Mouse (Mus musculus) naive thymus-derived CD4-positive, alpha-beta T cell, adult 5 months (primary cell): ENCODE results near the gene Ids. TPM values are rescaled to one million over a fixed set of nuclear protein-coding genes. Genes with fewer than 3 reads are reported as not detected.

Source experiments
- polyA plus RNA-seq: library from polyadenylated mRNA; unstranded; fragments of 100-300 nt; shearing (Covaris generic); gene quantifications from one replicate; pipeline ENCODE4 v1.2.1, GENCODE M21; 2017

Gene Ids
- polyA plus RNA-seq, result 29.7 TPM

DNA sequence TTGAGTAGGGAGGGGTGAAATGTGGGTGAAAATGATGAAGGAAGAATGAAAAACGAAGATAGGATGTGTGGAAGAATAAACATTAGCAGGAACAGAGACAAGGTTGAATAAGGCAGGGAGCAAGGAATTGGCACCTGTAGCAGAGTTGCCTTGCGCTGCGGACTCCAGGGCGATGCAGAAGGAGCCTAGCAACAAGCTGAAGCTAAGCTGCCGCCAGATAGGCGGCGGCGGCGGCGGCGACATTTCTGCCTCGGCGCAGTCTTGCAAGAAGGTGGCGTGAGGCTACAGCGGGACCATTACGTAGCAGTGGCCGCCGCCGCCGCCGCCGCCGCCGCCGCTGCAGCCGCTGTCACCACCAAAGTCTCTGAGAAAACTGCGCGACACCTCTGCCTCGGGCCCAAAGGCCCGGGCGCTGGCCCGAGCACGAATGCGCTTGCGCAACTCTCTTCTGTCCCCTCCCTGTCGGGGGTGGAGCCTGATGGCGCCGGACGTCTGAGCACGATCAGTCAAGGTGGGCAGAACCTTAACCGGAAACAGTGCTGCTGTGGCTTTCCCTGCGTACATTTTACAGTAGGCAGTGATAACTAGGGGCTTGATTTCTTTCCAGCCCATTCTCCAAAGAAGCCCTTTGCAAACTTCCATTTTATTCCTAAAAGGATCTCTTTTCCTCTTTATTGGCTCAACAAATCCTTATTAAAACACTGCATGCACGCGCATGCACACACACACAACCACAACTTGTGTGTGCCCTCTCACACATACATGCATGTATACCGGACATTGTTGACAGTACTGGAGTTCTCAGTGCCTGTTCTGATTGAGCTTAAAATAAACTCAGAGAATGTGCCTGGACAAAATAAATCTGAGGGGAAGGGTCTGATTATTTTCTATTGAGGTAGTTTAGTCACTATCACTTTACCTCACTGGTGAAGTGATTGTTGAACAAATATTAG is at the start of gene Ids:
Ids (minus strand) TSS at position 424 of the 953 bp plus-strand sequence.

GRCm38 (mm10) chrX:70385276-70385961 is 20.5 kb upstream of the Ids start, which contains the start of gene 1110012L19Rik:
Gene 1110012L19Rik (plus strand): TSS chrX:70385877.

Other genes with a start within 250 kb of the Ids start
- gene 1110012L19Rik, start 20.8 kb upstream of the Ids start, polyA plus RNA-seq, result 28.9 TPM
- 19.5 TPM for gene Tmem185a, start 112.1 kb upstream of the Ids start, polyA plus RNA-seq